Mouse (Mus musculus): ENCODE data around the gene D6Ertd527e. TPM values are rescaled to one million over a fixed set of nuclear protein-coding genes. Genes with fewer than 3 reads are reported as not detected.
A peak's percentile ranks its signal among the peaks of the same experiment; 100 is the strongest.

Gene D6Ertd527e
- polyA plus RNA-seq, 1 experiment from 2014 or later, result not detected

DNA sequence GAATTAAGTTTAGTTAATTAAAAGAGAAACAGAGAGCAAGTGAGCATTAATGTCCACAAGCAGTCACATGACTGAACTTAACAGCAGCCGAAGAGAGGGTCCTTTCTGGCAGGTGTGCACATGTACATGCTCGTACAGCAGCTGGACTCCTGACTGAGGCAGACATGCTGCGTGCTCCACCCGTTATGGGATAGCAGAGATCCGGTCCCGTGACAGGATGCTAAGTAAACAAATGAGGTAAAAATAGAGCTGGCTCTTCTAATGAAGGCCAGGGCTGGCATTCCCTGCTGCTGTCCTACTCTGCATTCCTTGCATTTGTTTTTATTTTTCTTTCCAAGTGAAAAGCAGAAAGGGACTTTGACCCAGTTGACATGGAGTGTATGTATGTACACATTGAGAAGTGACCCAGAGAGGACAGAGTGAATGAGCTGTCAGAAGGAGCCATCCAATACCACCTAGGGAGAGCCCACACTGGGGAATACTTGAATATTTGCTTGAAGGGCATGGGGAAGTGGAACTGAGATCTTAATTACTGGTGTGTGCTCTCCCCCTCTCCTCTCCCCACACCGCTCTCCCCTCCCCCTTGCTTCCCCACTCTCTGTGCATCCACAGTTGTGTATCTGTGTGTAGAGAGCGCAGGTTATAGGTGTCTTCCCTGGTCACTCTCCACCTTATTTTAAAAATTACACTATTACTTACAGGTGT, 22.7 kb downstream of the D6Ertd527e start:
- in situ Hi-C loops (cut with MboI; ENCODE audit: low pct_unique_long_range_greater_than_20kb), result no loop called here
- no peak for TF ChIP-seq CTCF (IDR thresholded peaks at IDR 0.05)
- POLR2A ChIA-PET, result no interaction called here

GRCm38 (mm10) chr6:87129861-87130260, 25.3 kb downstream of the D6Ertd527e start:
- in situ Hi-C loops (cut with MboI; ENCODE audit: low pct_unique_long_range_greater_than_20kb), result no loop called here
- CTCF ChIA-PET, result interaction anchor here (1.6 kb wide), 1 partner anchor 27 kb away, joined by 3 read pairs; no protein-coding TSS in a partner anchor
- POLR2A ChIA-PET, result interaction anchor here (1.0 kb wide), 1 partner anchor 15 kb away, joined by 3 read pairs; no protein-coding TSS in a partner anchor
- no peak for ATAC-seq
- no peak for TF ChIP-seq CTCF (IDR thresholded peaks at IDR 0.05)
- no peaks in the 10 kb centered on the region for H3K27me3 ChIP-seq
- DNase-seq (ENCODE audit: low read depth, low spot score), result no peak

More for the DNA sequence above, 22.7 kb downstream of the D6Ertd527e start:
- no peak for ATAC-seq
- H3K27me3 ChIP-seq, result no peaks in the 10 kb centered on the region
- CTCF ChIA-PET, result no interaction called here
- DNase-seq (ENCODE audit: low read depth, low spot score), result no peak

- in situ Hi-C loops (cut with MboI; ENCODE audit: low pct_unique_long_range_greater_than_20kb), result no loop called here
- ChIA-PET CTCF (interaction anchor here (1.6 kb wide), 1 partner anchor 28 kb away, joined by 3 read pairs; no protein-coding TSS in a partner anchor), POLR2A (no interaction called here)
- no peaks in the 10 kb centered on the region for H3K27me3 ChIP-seq
- DNase-seq (ENCODE audit: low read depth, low spot score), result no peak
- TF ChIP-seq CTCF (IDR thresholded peaks at IDR 0.05), result no peak
- ATAC-seq, result no peak
These were observed 26.1 kb downstream of the D6Ertd527e start for GRCm38 (mm10) chr6:87130628-87131027.

DNA sequence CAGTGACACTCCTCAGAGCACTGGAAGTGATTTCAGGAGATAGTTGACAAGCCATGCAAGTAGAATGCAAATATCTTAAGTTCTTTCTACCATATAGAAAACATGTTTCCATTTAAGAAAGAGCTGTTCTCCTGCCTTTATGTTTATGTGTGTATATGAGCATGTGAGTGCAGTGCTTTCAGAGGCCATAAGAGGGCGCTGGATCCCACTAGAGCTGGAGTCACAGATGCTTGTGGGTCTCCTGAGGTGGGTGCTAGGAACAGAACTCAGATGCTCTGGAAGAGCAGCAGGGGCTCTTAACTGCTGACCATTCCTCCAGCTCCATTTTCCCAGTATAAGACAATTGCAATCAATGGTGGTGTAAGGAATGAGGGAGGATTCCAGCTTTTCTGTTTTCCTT, 26.5 kb downstream of the D6Ertd527e start:
- no peak for DNase-seq (ENCODE audit: low read depth, low spot score)
- in situ Hi-C loops (cut with MboI; ENCODE audit: low pct_unique_long_range_greater_than_20kb), result no loop called here
- H3K27me3 ChIP-seq, result no peaks in the 10 kb centered on the region
- peak; percentile 55 for TF ChIP-seq CTCF (IDR thresholded peaks at IDR 0.05)
- no peak for ATAC-seq
- ChIA-PET POLR2A (interaction anchor here (0.6 kb wide), 1 partner anchor 1031 kb away, joined by 4 read pairs; no protein-coding TSS in a partner anchor), CTCF (no interaction called here)

DNA sequence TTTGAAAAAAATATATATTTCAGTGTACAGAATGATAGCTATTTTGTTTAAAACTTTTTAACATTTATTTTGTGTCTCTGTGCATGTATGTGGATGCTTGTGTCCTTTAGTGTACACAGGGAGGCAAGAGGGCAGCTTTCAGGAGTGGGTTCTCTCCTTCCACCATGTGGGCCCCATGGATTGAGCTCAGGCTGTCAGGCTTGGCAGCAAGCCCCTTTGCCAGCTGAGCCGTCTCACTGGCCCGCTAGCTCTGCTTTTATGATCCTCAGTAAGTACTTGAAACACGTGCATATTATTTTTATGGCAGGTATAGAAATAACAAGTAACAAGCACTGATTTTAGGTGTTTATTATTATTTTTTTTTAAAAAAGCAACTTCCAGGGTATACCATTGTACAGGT, 29.0 kb downstream of the D6Ertd527e start:
- CTCF ChIA-PET, result no interaction called here
- in situ Hi-C loops (cut with MboI; ENCODE audit: low pct_unique_long_range_greater_than_20kb), result no loop called here
- TF ChIP-seq CTCF (IDR thresholded peaks at IDR 0.05), result no peak
- POLR2A ChIA-PET, result interaction anchor here (0.6 kb wide), 1 partner anchor 207 kb away, joined by 3 read pairs; no protein-coding TSS in a partner anchor
- no peaks in the 10 kb centered on the region for H3K27me3 ChIP-seq
- DNase-seq (ENCODE audit: low read depth, low spot score), result no peak
- ATAC-seq, result no peak

- CTCF ChIA-PET, result no interaction called here
- DNase-seq (ENCODE audit: low read depth, low spot score), result no peak
- in situ Hi-C loops (cut with MboI; ENCODE audit: low pct_unique_long_range_greater_than_20kb), result no loop called here
- no peak for TF ChIP-seq CTCF (IDR thresholded peaks at IDR 0.05)
- POLR2A ChIA-PET, result interaction anchor here (0.6 kb wide), 1 partner anchor 206 kb away, joined by 3 read pairs; no protein-coding TSS in a partner anchor
- H3K27me3 ChIP-seq, result no peaks in the 10 kb centered on the region
- ATAC-seq, result no peak
These were observed 29.5 kb downstream of the D6Ertd527e start for GRCm38 (mm10) chr6:87133966-87134546.

GRCm38 (mm10) chr6:87138479-87138878, 33.9 kb downstream of the D6Ertd527e start:
- ATAC-seq, result no peak
- no peak for TF ChIP-seq CTCF (IDR thresholded peaks at IDR 0.05)
- no peak for DNase-seq (ENCODE audit: low read depth, low spot score)
- POLR2A ChIA-PET, result no interaction called here
- H3K27me3 ChIP-seq, result no peaks in the 10 kb centered on the region
- in situ Hi-C loops (cut with MboI; ENCODE audit: low pct_unique_long_range_greater_than_20kb), result no loop called here
- CTCF ChIA-PET, result no interaction called here

GRCm38 (mm10) chr6:87139796-87140553, 35.4 kb downstream of the D6Ertd527e start:
- TF ChIP-seq CTCF (IDR thresholded peaks at IDR 0.05), result no peak
- H3K27me3 ChIP-seq, result no peaks in the 10 kb centered on the region
- no peak for ATAC-seq
- POLR2A ChIA-PET, result interaction anchor here (1.1 kb wide), 1 partner anchor 11 kb away, joined by 3 read pairs; no protein-coding TSS in a partner anchor
- CTCF ChIA-PET, result no interaction called here
- no peak for DNase-seq (ENCODE audit: low read depth, low spot score)
- in situ Hi-C loops (cut with MboI; ENCODE audit: low pct_unique_long_range_greater_than_20kb), result no loop called here

DNA sequence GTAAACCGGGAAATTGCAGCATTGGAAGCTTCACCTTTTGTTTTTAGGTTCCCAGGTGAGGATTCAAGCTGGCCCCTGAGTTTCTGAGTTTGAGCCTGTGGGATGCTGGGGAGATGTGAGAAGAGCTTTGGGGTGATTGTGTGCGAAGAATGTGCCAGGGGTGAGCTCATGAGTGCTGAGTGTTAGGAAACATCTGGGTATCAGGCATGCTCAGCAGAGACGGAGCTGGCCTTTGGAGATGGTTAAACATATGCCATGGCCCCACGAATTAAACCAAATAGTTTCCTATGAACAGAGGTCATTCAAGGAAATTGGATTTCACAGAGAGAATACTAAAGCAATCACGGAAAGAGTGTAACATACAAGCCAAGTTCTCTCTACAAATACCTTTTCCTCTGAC, 37.7 kb downstream of the D6Ertd527e start:
- H3K27me3 ChIP-seq, result no peaks in the 10 kb centered on the region
- ChIA-PET POLR2A (no interaction called here), CTCF (interaction anchor here (1.1 to 1.9 kb wide), 2 partner anchors 8 to 22 kb away, joined by 3 read pairs; no protein-coding TSS in a partner anchor)
- in situ Hi-C loops (cut with MboI; ENCODE audit: low pct_unique_long_range_greater_than_20kb), result no loop called here
- TF ChIP-seq CTCF (IDR thresholded peaks at IDR 0.05), result no peak
- DNase-seq (ENCODE audit: low read depth, low spot score) (no peak), ATAC-seq (no peak)

DNA sequence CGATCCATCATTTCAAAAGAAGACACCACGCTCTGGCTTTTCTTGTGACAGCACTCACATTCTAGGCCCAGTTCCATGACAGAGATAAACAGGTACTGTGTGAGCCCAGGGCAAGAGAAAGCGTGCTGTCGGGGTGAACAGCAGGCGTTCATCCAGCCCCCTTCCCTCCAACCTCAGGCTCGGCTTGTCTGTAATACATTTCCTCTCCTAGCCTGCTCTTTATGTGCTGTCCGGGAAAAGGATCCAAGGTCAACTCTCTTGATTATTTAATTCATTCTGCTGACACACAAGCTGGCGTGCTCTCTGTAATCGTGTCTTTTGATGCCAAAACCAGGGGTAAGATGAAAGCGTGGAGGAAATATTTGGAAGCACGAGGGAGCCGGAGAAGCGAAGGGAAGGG, 39.0 kb downstream of the D6Ertd527e start:
- in situ Hi-C loops (cut with MboI; ENCODE audit: low pct_unique_long_range_greater_than_20kb), result no loop called here
- ATAC-seq, result no peak

DNA sequence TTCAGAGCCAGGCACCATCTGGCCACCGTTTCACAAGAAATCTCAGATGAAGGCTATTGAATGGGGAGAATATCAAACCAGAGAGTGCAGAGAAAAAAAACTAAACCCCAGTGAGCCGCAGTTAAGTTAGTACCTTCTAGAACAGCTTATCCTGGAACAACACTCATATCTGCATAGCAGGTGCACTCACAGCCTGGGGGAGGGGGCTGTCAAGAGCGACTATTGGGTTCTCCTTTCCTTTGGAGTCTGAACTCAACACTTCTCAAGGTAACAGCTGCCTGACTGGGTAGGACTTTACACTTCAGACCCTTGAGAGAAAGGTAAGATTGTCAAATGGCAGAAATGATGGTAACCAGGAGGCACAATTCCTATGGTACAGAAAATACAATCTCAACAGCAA, 43.4 kb downstream of the D6Ertd527e start:
- ATAC-seq, result no peak
- POLR2A ChIA-PET, result no interaction called here
- CTCF ChIA-PET, result no interaction called here
- H3K27me3 ChIP-seq, result no peaks in the 10 kb centered on the region
- no peak for TF ChIP-seq CTCF (IDR thresholded peaks at IDR 0.05)
- in situ Hi-C loops (cut with MboI; ENCODE audit: low pct_unique_long_range_greater_than_20kb), result no loop called here
- no peak for DNase-seq (ENCODE audit: low read depth, low spot score)

More for the DNA sequence above, 39.0 kb downstream of the D6Ertd527e start:
- CTCF ChIA-PET, result no interaction called here
- no peak for DNase-seq (ENCODE audit: low read depth, low spot score)
- TF ChIP-seq CTCF (IDR thresholded peaks at IDR 0.05), result no peak
- POLR2A ChIA-PET, result no interaction called here
- no peaks in the 10 kb centered on the region for H3K27me3 ChIP-seq
